Mouse (Mus musculus) CD4-positive, CD25-positive, alpha-beta regulatory T cell (primary cell): ENCODE data around the gene Slc25a18. TPM values are rescaled to one million over a fixed set of nuclear protein-coding genes. Genes with fewer than 3 reads are reported as not detected.

Source experiments
- polyA plus RNA-seq: library from polyadenylated mRNA; unstranded; fragments of 100-300 nt; shearing (Covaris generic); gene quantifications from one replicate; pipeline ENCODE4 v1.2.1, GENCODE M21; 2017

Slc25a18 gene
- polyA plus RNA-seq, result 0.18 TPM

GRCm38 (mm10) chr6:120773149-120773628, at the start of gene Slc25a18:
TSS of gene Slc25a18 (plus strand) at chr6:120773578.

GRCm38 (mm10) chr6:120822307-120822928, 49.0 kb downstream of the Slc25a18 start, which contains the start of gene Atp6v1e1:
TSS of gene Atp6v1e1 (minus strand) at chr6:120822793.

DNA sequence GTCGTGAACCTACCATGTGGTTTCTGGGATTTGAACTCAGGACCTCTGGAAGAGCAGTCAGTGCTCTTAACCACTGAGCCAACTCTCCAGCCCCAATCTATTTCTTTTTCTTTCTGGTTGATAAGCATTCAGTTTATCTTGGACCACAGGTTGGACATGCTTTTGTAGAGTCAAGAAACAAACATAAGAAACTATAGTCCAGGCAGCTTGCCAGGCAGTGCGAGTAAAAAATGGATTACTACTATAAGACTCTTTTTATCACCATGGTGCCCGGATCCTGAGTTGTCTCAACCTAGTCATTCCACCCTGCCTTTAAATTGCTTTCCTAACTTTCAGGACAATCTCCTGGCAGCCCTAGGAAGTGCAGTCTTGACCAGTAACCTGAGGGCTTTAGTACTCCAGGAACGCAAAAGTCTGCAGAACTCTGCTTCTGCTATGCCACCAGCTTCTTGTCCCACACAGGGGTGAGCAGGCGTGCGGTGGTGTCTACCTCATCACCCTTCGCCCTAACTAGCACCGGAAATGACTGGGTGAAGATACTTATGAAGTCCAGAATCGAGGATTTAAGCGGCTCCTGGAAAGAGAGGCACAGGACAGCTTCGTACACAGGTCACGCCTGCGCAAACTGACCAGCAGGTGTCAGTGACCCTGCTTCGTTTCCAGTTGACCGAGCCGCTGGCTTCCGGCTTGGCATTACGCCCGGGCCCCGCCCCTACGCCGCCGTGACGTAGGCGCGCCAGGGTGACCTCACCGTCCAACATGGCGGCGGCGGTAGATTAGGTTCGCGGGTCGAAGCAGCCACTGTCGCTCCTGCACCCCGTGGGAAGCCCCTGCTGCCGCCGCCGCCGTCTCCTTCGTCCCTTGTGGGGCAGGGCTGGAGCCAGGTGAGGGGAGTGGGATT, 62.3 kb downstream of the Slc25a18 start, which contains the start of gene Bcl2l13:
Gene Bcl2l13, plus strand, starts transcription at position 739 of the 901 bp plus-strand sequence.

Other genes starting within 250 kb of the Slc25a18 start
- gene Hdhd5, start 242.3 kb upstream of the Slc25a18 start, polyA plus RNA-seq, result 117 TPM
- 0.48 TPM for gene Cecr2, start 107.2 kb upstream of the Slc25a18 start, polyA plus RNA-seq
- 122 TPM for gene Atp6v1e1, start 49.2 kb downstream of the Slc25a18 start, polyA plus RNA-seq
- gene Bcl2l13, start 62.6 kb downstream of the Slc25a18 start, polyA plus RNA-seq, result 23.2 TPM
- 49.1 TPM for gene Bid, start 143.3 kb downstream of the Slc25a18 start, polyA plus RNA-seq